Mouse (Mus musculus): Measurements from ENCODE around the gene Scn10a.

- no peak for TF ChIP-seq CTCF (IDR thresholded peaks at IDR 0.05; ENCODE audit: extremely low read depth, insufficient read depth, low read length)
- no peak for TF ChIP-seq POLR2A (IDR thresholded peaks at IDR 0.05; ENCODE audit: extremely low read depth, insufficient read depth, low read length)
Measured at GRCm38 (mm10) chr9:119631393-119631898, 87.7 kb downstream of the Scn10a start.
